Mouse (Mus musculus): ENCODE measurements around the gene Kmt5c.

The Kmt5c gene

GRCm38 (mm10) chr7:4746326-4746980 lies 6.5 kb downstream of the Kmt5c start:
- no peak for DNase-seq (ENCODE audit: low read depth, low spot score)

- DNase-seq (ENCODE audit: low read depth, low spot score) = no peak
Measured at GRCm38 (mm10) chr7:4747156-4747899, 7.4 kb downstream of the Kmt5c start.

GRCm38 (mm10) chr7:4748321-4748720 lies 8.4 kb downstream of the Kmt5c start:
- no peak for DNase-seq (ENCODE audit: low read depth, low spot score)

GRCm38 (mm10) chr7:4749169-4749568 lies 9.3 kb downstream of the Kmt5c start:
- DNase-seq (ENCODE audit: low read depth, low spot score) = no peak

- DNase-seq (ENCODE audit: low read depth, low spot score) = peak; percentile 44
Measured at GRCm38 (mm10) chr7:4751971-4752820, 12.3 kb downstream of the Kmt5c start.

GRCm38 (mm10) chr7:4752821-4753570 lies 13.1 kb downstream of the Kmt5c start, which contains the start of gene Cox6b2:
Gene Cox6b2 (minus strand): TSS chr7:4753094.
- peak; percentile 79 for DNase-seq (ENCODE audit: low read depth, low spot score)

- no peak for DNase-seq (ENCODE audit: low read depth, low spot score)
Measured at GRCm38 (mm10) chr7:4759670-4760069, 19.8 kb downstream of the Kmt5c start.

- no peak for DNase-seq (ENCODE audit: low read depth, low spot score)
Measured at GRCm38 (mm10) chr7:4764946-4765710, 25.2 kb downstream of the Kmt5c start.

- DNase-seq (ENCODE audit: low read depth, low spot score) = no peak
Measured at GRCm38 (mm10) chr7:4771202-4771601, 31.3 kb downstream of the Kmt5c start, which contains the start of gene Fam71e2. Gene Fam71e2 (minus strand): TSS chr7:4771302.

- no peak for DNase-seq (ENCODE audit: low read depth, low spot score)
Measured at GRCm38 (mm10) chr7:4776131-4776530, 36.2 kb downstream of the Kmt5c start.

- DNase-seq (ENCODE audit: low read depth, low spot score) = peak; percentile 69
Measured at GRCm38 (mm10) chr7:4776861-4777830, 37.2 kb downstream of the Kmt5c start.

- no peak for DNase-seq (ENCODE audit: low read depth, low spot score)
Measured at GRCm38 (mm10) chr7:4777851-4778637, 38.1 kb downstream of the Kmt5c start.

- no peak for DNase-seq (ENCODE audit: low read depth, low spot score)
Measured at GRCm38 (mm10) chr7:4779921-4780320, 40.0 kb downstream of the Kmt5c start.

- no peak for DNase-seq (ENCODE audit: low read depth, low spot score)
Measured at GRCm38 (mm10) chr7:4782130-4782529, 42.2 kb downstream of the Kmt5c start.

- no peak for DNase-seq (ENCODE audit: low read depth, low spot score)
Measured at GRCm38 (mm10) chr7:4782759-4783158, 42.8 kb downstream of the Kmt5c start, which contains the start of the genes Il11 and Tmem190. Gene Il11 (minus strand): TSS chr7:4782859. Gene Tmem190 (plus strand): TSS chr7:4782937.

GRCm38 (mm10) chr7:4783667-4784268 lies 43.9 kb downstream of the Kmt5c start:
- no peak for DNase-seq (ENCODE audit: low read depth, low spot score)

- DNase-seq (ENCODE audit: low read depth, low spot score) = peak; percentile 63
Measured at GRCm38 (mm10) chr7:4788499-4789435, 48.9 kb downstream of the Kmt5c start.
